Mouse (Mus musculus) hindbrain, embryonic 15.5 days (tissue): Measurements from ENCODE around the gene Anapc11. TPM values are rescaled to one million over a fixed set of nuclear protein-coding genes. Genes with fewer than 3 reads are reported as not detected.

ENCODE experiments used
- ATAC-seq: fragments of 200-750 bp; cut with Nextera tagmentation; 2 replicates; pipeline ENCODE4 v1.8.0; 2017; ENCODE audit warnings: low read depth, moderate number of reproducible peaks, moderate TSS enrichment; ENCODE audit not compliant: low FRiP score
- H3K27ac ChIP-seq: fragments of 300-500 bp; sonication (generic); replicated peaks from 2 replicates; pipeline ENCODE4 v1.5.1; 2015; ENCODE audit warnings: mild to moderate bottlenecking, inconsistent platforms
- H3K27me3 ChIP-seq: fragments of 300-500 bp; sonication (generic); 2 replicates; pipeline ENCODE4 v1.6.1; 2015; ENCODE audit warnings: control low read depth, inconsistent platforms
- H3K36me3 ChIP-seq: fragments of 300-500 bp; sonication (generic); 2 replicates; pipeline ENCODE4 v1.6.1; 2015; ENCODE audit warnings: control low read depth, inconsistent platforms
- H3K4me1 ChIP-seq: fragments of 300-500 bp; sonication (generic); replicated peaks from 2 replicates; pipeline ENCODE4 v1.6.1; 2015; ENCODE audit warnings: control low read depth, inconsistent platforms
- H3K4me2 ChIP-seq: fragments of 300-500 bp; sonication (generic); 2 replicates; pipeline ENCODE4 v1.6.1; 2015; ENCODE audit warnings: moderate library complexity, mild to moderate bottlenecking, inconsistent platforms
- H3K4me3 ChIP-seq: fragments of 300-500 bp; sonication (generic); 2 replicates; pipeline ENCODE4 v1.5.1; 2015; ENCODE audit warnings: mild to moderate bottlenecking, inconsistent platforms
- H3K9ac ChIP-seq: fragments of 300-500 bp; sonication (generic); 2 replicates; pipeline ENCODE4 v1.6.1; 2015; ENCODE audit warnings: inconsistent platforms
- H3K9me3 ChIP-seq: fragments of 300-500 bp; sonication (generic); 2 replicates; pipeline ENCODE4 v1.6.1; 2016; ENCODE audit warnings: control low read depth, inconsistent platforms
- WGBS: fragments of 180-500 bp; shearing (Covaris S2); methylation state at CpG from one replicate; pipeline ENCODE4 v1.1.7; 2015; 5-methylcytosine and 5-hydroxymethylcytosine counted together
- polyA plus RNA-seq: library from polyadenylated mRNA; unstranded; fragments of >200 nt; fragmentation: Nextera tagmentation; extraction: Ambion mirVana; gene quantifications from 2 replicates; pipeline ENCODE4 v1.2.1, GENCODE M21; 2015

Anapc11 gene
- polyA plus RNA-seq, 1 experiment from 2014 or later: 215 TPM

- Histone ChIP-seq H3K9ac (peak overlapping the region; percentile 78), H3K27ac (peak overlapping the region; percentile 87), H3K36me3 (peaks cover 9% of the 10 kb centered on the region), H3K9me3 (no peaks in the 10 kb centered on the region), H3K4me3 (peak overlapping the region; percentile 77), H3K27me3 (no peaks in the 10 kb centered on the region), H3K4me1 (peaks cover 39% of the 10 kb centered on the region), H3K4me2 (peak overlapping the region; percentile 87)
- under 1% methylated on average over 108 of the region's 116 CpGs for WGBS
- ATAC-seq: peak; percentile 80
These were observed 34.6 kb downstream of the Anapc11 start for GRCm38 (mm10) chr11:120632559-120633519.

- 14% methylated on average over 45 of the region's 58 CpGs for WGBS
- Histone ChIP-seq H3K4me1 (peaks cover 39% of the 10 kb centered on the region), H3K9me3 (no peaks in the 10 kb centered on the region), H3K27me3 (no peaks in the 10 kb centered on the region), H3K27ac (peak within 1 kb of the TSS; percentile 87), H3K36me3 (peaks cover 6% of the 10 kb centered on the region), H3K4me3 (peak within 1 kb of the TSS; percentile 77), H3K4me2 (peak within 1 kb of the TSS; percentile 87), H3K9ac (peak within 1 kb of the TSS; percentile 78)
- peak; percentile 93 for ATAC-seq
These were observed 35.5 kb downstream of the Anapc11 start, which contains the start of gene Mafg for GRCm38 (mm10) chr11:120633520-120634343. Gene Mafg, minus strand, starts transcription at chr11:120633600.

GRCm38 (mm10) chr11:120634810-120635209, 36.6 kb downstream of the Anapc11 start:
- Histone ChIP-seq H3K9me3 (no peaks in the 10 kb centered on the region), H3K4me3 (no peak overlapping the region), H3K27me3 (no peaks in the 10 kb centered on the region), H3K9ac (no peak overlapping the region), H3K27ac (no peak overlapping the region), H3K36me3 (no peaks in the 10 kb centered on the region), H3K4me1 (peaks cover 32% of the 10 kb centered on the region), H3K4me2 (no peak overlapping the region)
- 76% methylated on average over 5 of the region's 5 CpGs for WGBS
- no peak for ATAC-seq

GRCm38 (mm10) chr11:120641255-120641654, 43.0 kb downstream of the Anapc11 start:
- Histone ChIP-seq H3K9me3 (no peaks in the 10 kb centered on the region), H3K27ac (no peak overlapping the region), H3K9ac (no peak overlapping the region), H3K4me1 (peaks cover 14% of the 10 kb centered on the region), H3K36me3 (no peaks in the 10 kb centered on the region), H3K27me3 (no peaks in the 10 kb centered on the region), H3K4me2 (no peak overlapping the region), H3K4me3 (no peak overlapping the region)
- 65% methylated on average over 9 of the region's 9 CpGs for WGBS
- no peak for ATAC-seq

GRCm38 (mm10) chr11:120641869-120642268, 43.6 kb downstream of the Anapc11 start:
- H3K4me2 ChIP-seq: no peak overlapping the region
- H3K9me3 ChIP-seq: no peaks in the 10 kb centered on the region
- H3K4me3 ChIP-seq: no peak overlapping the region
- H3K36me3 ChIP-seq: no peaks in the 10 kb centered on the region
- no peaks in the 10 kb centered on the region; the same call in 1 of the 2 replicates for H3K27me3 ChIP-seq
- WGBS: 92% methylated on average over 8 of the region's 8 CpGs
- no peak for ATAC-seq
- H3K9ac ChIP-seq: no peak overlapping the region
- no peak overlapping the region for H3K27ac ChIP-seq
- H3K4me1 ChIP-seq: peaks cover 14% of the 10 kb centered on the region

GRCm38 (mm10) chr11:120642939-120643600, 44.8 kb downstream of the Anapc11 start:
- Histone ChIP-seq H3K9ac (peak overlapping the region; percentile 77), H3K36me3 (no peaks in the 10 kb centered on the region), H3K27me3 (no peaks in the 10 kb centered on the region; the same call in 1 of the 2 replicates), H3K9me3 (no peaks in the 10 kb centered on the region), H3K4me1 (peaks cover 18% of the 10 kb centered on the region), H3K27ac (peak overlapping the region; percentile 60), H3K4me3 (peak overlapping the region; percentile 59), H3K4me2 (peak overlapping the region; percentile 95)
- peak; percentile 79 for ATAC-seq
- under 1% methylated on average over 18 of the region's 18 CpGs for WGBS

GRCm38 (mm10) chr11:120643601-120643987, 45.4 kb downstream of the Anapc11 start, which contains the start of gene Pycr1:
Gene Pycr1, minus strand, starts transcription at chr11:120643769.
- Histone ChIP-seq H3K4me3 (peak within 1 kb of the TSS; percentile 59), H3K27me3 (no peaks in the 10 kb centered on the region; the same call in 1 of the 2 replicates), H3K27ac (peak within 1 kb of the TSS; percentile 60), H3K4me1 (peaks cover 21% of the 10 kb centered on the region), H3K9me3 (no peaks in the 10 kb centered on the region), H3K36me3 (no peaks in the 10 kb centered on the region), H3K4me2 (peak within 1 kb of the TSS; percentile 95), H3K9ac (peak within 1 kb of the TSS; percentile 77)
- ATAC-seq: peak; percentile 98
- under 1% methylated on average over 15 of the region's 15 CpGs for WGBS

GRCm38 (mm10) chr11:120647047-120647830, 49.0 kb downstream of the Anapc11 start:
- Histone ChIP-seq H3K27me3 (no peaks in the 10 kb centered on the region; the same call in 1 of the 2 replicates), H3K36me3 (no peaks in the 10 kb centered on the region), H3K9me3 (no peaks in the 10 kb centered on the region), H3K4me2 (peak overlapping the region; percentile 57), H3K4me3 (peak overlapping the region; percentile 25; the same call in 1 of the 2 replicates), H3K4me1 (peaks cover 21% of the 10 kb centered on the region), H3K9ac (0 out of 2 replicates have a peak overlapping the region, but pooled peaks have one; percentile 39), H3K27ac (no peak overlapping the region)
- 82% methylated on average over 35 of the region's 35 CpGs for WGBS
- no peak for ATAC-seq

GRCm38 (mm10) chr11:120648001-120648476, 49.8 kb downstream of the Anapc11 start, which contains the start of gene Myadml2:
Gene Myadml2, minus strand, starts transcription at chr11:120648158.
- peak within 1 kb of the TSS; percentile 39 for H3K9ac ChIP-seq
- H3K27ac ChIP-seq: no peak within 1 kb of the TSS
- H3K9me3 ChIP-seq: no peaks in the 10 kb centered on the region
- peak within 1 kb of the TSS; percentile 25 for H3K4me3 ChIP-seq
- ATAC-seq: no peak
- peaks cover 16% of the 10 kb centered on the region for H3K4me1 ChIP-seq
- H3K4me2 ChIP-seq: peak within 1 kb of the TSS; percentile 57
- WGBS: 4% methylated on average over 13 of the region's 13 CpGs
- H3K27me3 ChIP-seq: no peaks in the 10 kb centered on the region; the same call in 1 of the 2 replicates
- no peaks in the 10 kb centered on the region for H3K36me3 ChIP-seq

- Histone ChIP-seq H3K27me3 (peaks cover 8% of the 10 kb centered on the region; the same call in 1 of the 2 replicates), H3K4me1 (peaks cover 7% of the 10 kb centered on the region)
- no peak for ATAC-seq
These were observed 53.7 kb downstream of the Anapc11 start for GRCm38 (mm10) chr11:120651872-120652271.

More at GRCm38 (mm10) chr11:120651872-120652271, 53.7 kb downstream of the Anapc11 start:
- Histone ChIP-seq H3K4me3 (no peak overlapping the region), H3K4me2 (no peak overlapping the region), H3K36me3 (no peaks in the 10 kb centered on the region), H3K27ac (no peak overlapping the region), H3K9me3 (no peaks in the 10 kb centered on the region), H3K9ac (no peak overlapping the region)
- 58% methylated on average over 3 of the region's 3 CpGs for whole genome bisulfite sequencing
